Mouse (Mus musculus) embryo, embryonic 9.5 days (tissue): ENCODE data around the gene Otud1.

ENCODE experiments used
- DNase-seq: peaks from one replicate; pipeline ENCODE4 v3.0.0-alpha.2; 2017; ENCODE audit errors: extremely low spot score

Otud1 gene

GRCm38 (mm10) chr2:19670851-19671688 lies 13.5 kb downstream of the Otud1 start:
- no peak for DNase-seq

- no peak for DNase-seq
Measured at GRCm38 (mm10) chr2:19682997-19683396, 25.4 kb downstream of the Otud1 start.

- no peak for DNase-seq
Measured at GRCm38 (mm10) chr2:19685489-19686147, 28.1 kb downstream of the Otud1 start.

GRCm38 (mm10) chr2:19690094-19690493 lies 32.5 kb downstream of the Otud1 start:
- no peak for DNase-seq

GRCm38 (mm10) chr2:19699573-19700295 lies 42.2 kb downstream of the Otud1 start:
- no peak for DNase-seq

GRCm38 (mm10) chr2:19701386-19701785 lies 43.8 kb downstream of the Otud1 start:
- DNase-seq, result no peak

GRCm38 (mm10) chr2:19703020-19703613 lies 45.6 kb downstream of the Otud1 start:
- DNase-seq, result no peak

- no peak for DNase-seq
Measured at GRCm38 (mm10) chr2:19703670-19704069, 46.1 kb downstream of the Otud1 start.

GRCm38 (mm10) chr2:19704272-19704671 lies 46.7 kb downstream of the Otud1 start:
- DNase-seq, result no peak

- DNase-seq, result no peak
Measured at GRCm38 (mm10) chr2:19706886-19707285, 49.3 kb downstream of the Otud1 start.
